Mouse (Mus musculus) layer of hippocampus, postnatal 10 days (tissue): ENCODE results near the gene Gm21870. TPM values are rescaled to one million over a fixed set of nuclear protein-coding genes. Genes with fewer than 3 reads are reported as not detected.
"Not testable (repeated sequence)": the region's sequence is repeated elsewhere in the genome, so short reads cannot be mapped to it uniquely, and the experiment has no call there.

Experiments
- DNase-seq, 2 experiments: peaks; one replicate each; pipeline ENCODE4 v3.0.0; 2021; ENCODE audit warnings: low spot score in 2 of 2
- long read RNA-seq: library from polyadenylated mRNA; stranded (forward); transcript quantifications from one replicate; pipeline ENCODE4 v2.0.0, GENCODE M21; 2023
- total RNA-seq, 2 experiments: library from RNA; stranded (reverse); gene quantifications; 2 replicates each; pipeline ENCODE4 v1.2.3; 2021

Gene Gm21870
- not detected for total RNA-seq
- long read RNA-seq: 0 reads

- DNase-seq: not testable (repeated sequence)
Observed at GRCm38 (mm10) chrX:33986716-33987115, at the start of gene Gm21870. TSS of gene Gm21870 (minus strand) at chrX:33986816.

GRCm38 (mm10) chrX:33956440-33956839 is 30.2 kb downstream of the Gm21870 start, which contains the start of gene Btbd35f6:
TSS of gene Btbd35f6 (minus strand) at chrX:33956540.
- not testable (repeated sequence) for DNase-seq

Other genes starting within 250 kb of the Gm21870 start
- not detected for gene Btbd35f6, start 30.3 kb downstream of the Gm21870 start, total RNA-seq
- gene Btbd35f9, start 174.7 kb upstream of the Gm21870 start, total RNA-seq: not detected